15 mouse cellular contexts compared by ENCODE assay signal in genomic region chr9:15037704-15038103, GRCm38 (mm10). TPM values are rescaled to one million over a fixed set of nuclear protein-coding genes. Genes with fewer than 3 reads are reported as not detected.
A peak's percentile ranks its signal among the peaks of the same experiment; 100 is the strongest.
DNase-seq lines count a peak whose midpoint lies in the region; ATAC-seq lines count a peak whose summit lies in the region.
"Had no signal": no experiment of that assay in that cellular context is flagged by ENCODE, and none has a peak within 500 bp of the region (broad histone marks: within the 10 kb centered on the region; RNA-seq: fewer than 3 reads in every experiment).

No protein-coding gene starts in this region.

- H3K36me3 ChIP-seq in forebrain, embryonic 14.5 days (ENCODE audit: control insufficient read depth, insufficient read depth, low read length): no peaks in the 10 kb centered on the region
- H3K36me3 ChIP-seq in forebrain, embryonic 16.5 days (ENCODE audit: control insufficient read depth, insufficient read depth): no peaks in the 10 kb centered on the region
- H3K36me3 ChIP-seq in liver, embryonic 12.5 days: no peaks in the 10 kb centered on the region
- no peaks in the 10 kb centered on the region for H3K36me3 ChIP-seq in liver, embryonic 11.5 days (ENCODE audit: control insufficient read depth, insufficient read depth, low read length)
- H3K36me3 ChIP-seq in midbrain, embryonic 14.5 days (ENCODE audit: control insufficient read depth, insufficient read depth, low read length): 0 out of 2 replicates have a peak, but pooled peaks cover 6% of the 10 kb centered on the region
- H3K36me3 ChIP-seq: liver, embryonic 15.5 days had no signal

- H3K4me3 ChIP-seq in forebrain, embryonic 14.5 days (ENCODE audit: low read depth, low read length): no peak overlapping the region
- H3K4me3 ChIP-seq in forebrain, embryonic 16.5 days (replicated peaks; ENCODE audit: low read length): no peak overlapping the region
- no peak overlapping the region for H3K4me3 ChIP-seq in liver, embryonic 12.5 days
- H3K4me3 ChIP-seq in liver, embryonic 11.5 days (ENCODE audit: low read depth, low read length): no peak overlapping the region
- no peak overlapping the region for H3K4me3 ChIP-seq in midbrain, embryonic 14.5 days (replicated peaks; ENCODE audit: low read depth, low read length)
- H3K4me3 ChIP-seq: liver, embryonic 15.5 days; neural tube, embryonic 13.5 days had no signal

- H3K9ac ChIP-seq in forebrain, embryonic 14.5 days (ENCODE audit: low read length): no peak overlapping the region
- no peak overlapping the region for H3K9ac ChIP-seq in forebrain, embryonic 16.5 days (replicated peaks; ENCODE audit: low read depth, low read length)
- no peak overlapping the region for H3K9ac ChIP-seq in liver, embryonic 12.5 days
- H3K9ac ChIP-seq in liver, embryonic 11.5 days (ENCODE audit: low read depth, low read length): no peak overlapping the region
- H3K9ac ChIP-seq in midbrain, embryonic 14.5 days (replicated peaks; ENCODE audit: low read length): no peak overlapping the region
- H3K9ac ChIP-seq: liver, embryonic 15.5 days; neural tube, embryonic 13.5 days had no signal

- no peak overlapping the region for H3K4me2 ChIP-seq in forebrain, embryonic 14.5 days (ENCODE audit: low read length)
- H3K4me2 ChIP-seq in forebrain, embryonic 16.5 days (ENCODE audit: low read length): no peak overlapping the region
- H3K4me2 ChIP-seq in liver, embryonic 12.5 days: no peak overlapping the region
- H3K4me2 ChIP-seq in liver, embryonic 11.5 days: no peak overlapping the region
- no peak overlapping the region for H3K4me2 ChIP-seq in midbrain, embryonic 14.5 days (ENCODE audit: low read length)
- H3K4me2 ChIP-seq: heart, embryonic 11.5 days; liver, embryonic 15.5 days; neural tube, embryonic 13.5 days had no signal

- 63% methylated on average over 3 of the region's 3 CpGs for WGBS in forebrain, embryonic 14.5 days
- WGBS in forebrain, embryonic 16.5 days: 58% methylated on average over 3 of the region's 3 CpGs
- 40% methylated on average over 3 of the region's 3 CpGs for WGBS in liver, embryonic 12.5 days (ENCODE audit: insufficient replicate concordance)
- WGBS in liver, embryonic 11.5 days: 51% methylated on average over 3 of the region's 3 CpGs
- WGBS in midbrain, embryonic 14.5 days: 37% methylated on average over 3 of the region's 3 CpGs

- no peaks in the 10 kb centered on the region for H3K27me3 ChIP-seq in forebrain, embryonic 14.5 days (replicated peaks; ENCODE audit: control insufficient read depth, insufficient read depth, low read length)
- no peaks in the 10 kb centered on the region for H3K27me3 ChIP-seq in forebrain, embryonic 16.5 days (replicated peaks; ENCODE audit: control insufficient read depth, insufficient read depth, low read length)
- no peaks in the 10 kb centered on the region for H3K27me3 ChIP-seq in liver, embryonic 12.5 days (replicated peaks)
- no peaks in the 10 kb centered on the region for H3K27me3 ChIP-seq in liver, embryonic 11.5 days (replicated peaks; ENCODE audit: control insufficient read depth, insufficient read depth, low read length)
- no peaks in the 10 kb centered on the region for H3K27me3 ChIP-seq in midbrain, embryonic 14.5 days (ENCODE audit: control insufficient read depth, insufficient read depth, low read length)
- H3K27me3 ChIP-seq: liver, embryonic 15.5 days; neural tube, embryonic 13.5 days had no signal

- no peak for DNase-seq in forebrain, embryonic 14.5 days (ENCODE audit: low spot score)
- no peak for DNase-seq in liver, embryonic 11.5 days (ENCODE audit: low spot score)
- DNase-seq in midbrain, embryonic 14.5 days: no peak
- DNase-seq in layer of hippocampus, adult 11-12 months (ENCODE audit: low spot score): no peak
- DNase-seq in layer of hippocampus, postnatal 14 days (ENCODE audit: low spot score in 2 of 2): no peak
- DNase-seq: adrenal gland, postnatal 36 days; cerebellum, adult 11 months; kidney, postnatal 36 days; thymus, postnatal 36 days had no signal

- no peak overlapping the region for H3K27ac ChIP-seq in forebrain, embryonic 14.5 days (ENCODE audit: low read depth, low read length)
- no peak overlapping the region for H3K27ac ChIP-seq in forebrain, embryonic 16.5 days (ENCODE audit: low read length)
- no peak overlapping the region for H3K27ac ChIP-seq in liver, embryonic 12.5 days
- H3K27ac ChIP-seq in liver, embryonic 11.5 days (ENCODE audit: low read depth, low read length): no peak overlapping the region
- H3K27ac ChIP-seq in midbrain, embryonic 14.5 days (replicated peaks; ENCODE audit: low read depth, low read length): 0 out of 2 replicates have a peak overlapping the region, but pooled peaks have one; percentile 8
- H3K27ac ChIP-seq: liver, embryonic 15.5 days had no signal

- 0 out of 2 replicates have a peak, but pooled peaks have one; percentile 22 for ATAC-seq in forebrain, embryonic 14.5 days
- no peak for ATAC-seq in forebrain, embryonic 16.5 days
- ATAC-seq in liver, embryonic 12.5 days: 0 out of 2 replicates have a peak, but pooled peaks have one; percentile 52
- ATAC-seq in liver, embryonic 11.5 days (replicated peaks; ENCODE audit: low FRiP score): no peak
- peak; percentile 92 for ATAC-seq in common myeloid progenitor, adult 5-6 weeks (replicated peaks; ENCODE audit: low read depth, poor library complexity, severe bottlenecking)
- 0 out of 2 replicates have a peak, but pooled peaks have one; percentile 17 for ATAC-seq in midbrain, embryonic 14.5 days (ENCODE audit: low FRiP score, low TSS enrichment)

- no peaks in the 10 kb centered on the region for H3K9me3 ChIP-seq in forebrain, embryonic 14.5 days (replicated peaks; ENCODE audit: control insufficient read depth, low read length)
- no peaks in the 10 kb centered on the region for H3K9me3 ChIP-seq in forebrain, embryonic 16.5 days (ENCODE audit: control insufficient read depth, low read length)
- no peaks in the 10 kb centered on the region for H3K9me3 ChIP-seq in liver, embryonic 12.5 days (replicated peaks)
- H3K9me3 ChIP-seq in liver, embryonic 11.5 days (ENCODE audit: control insufficient read depth, low read length): no peaks in the 10 kb centered on the region
- H3K9me3 ChIP-seq in midbrain, embryonic 14.5 days (ENCODE audit: control insufficient read depth, low read length): no peaks in the 10 kb centered on the region
- H3K9me3 ChIP-seq: liver, embryonic 15.5 days; neural tube, embryonic 13.5 days had no signal

- peaks cover 4% of the 10 kb centered on the region; the same call in 1 of the 2 replicates for H3K4me1 ChIP-seq in forebrain, embryonic 14.5 days (ENCODE audit: control insufficient read depth, insufficient read depth, low read length)
- H3K4me1 ChIP-seq in forebrain, embryonic 16.5 days (replicated peaks; ENCODE audit: control insufficient read depth, insufficient read depth, low read length): peaks cover 16% of the 10 kb centered on the region
- no peaks in the 10 kb centered on the region for H3K4me1 ChIP-seq in liver, embryonic 12.5 days
- peaks cover 3% of the 10 kb centered on the region for H3K4me1 ChIP-seq in liver, embryonic 11.5 days (replicated peaks; ENCODE audit: control insufficient read depth, insufficient read depth, low read length)
- peaks cover 11% of the 10 kb centered on the region for H3K4me1 ChIP-seq in midbrain, embryonic 14.5 days (ENCODE audit: control insufficient read depth, insufficient read depth, low read length)

RNA-seq across cellular contexts. Expression of gene Panx1, which starts 7.6 kb away (rescaled TPM):
- polyA plus RNA-seq in forebrain, embryonic 14.5 days (2014; fragmentation: Nextera tagmentation; extraction: Ambion mirVana): 173 and 183 TPM in 2 replicates
- 136 and 138 TPM in 2 replicates for polyA plus RNA-seq in forebrain, embryonic 16.5 days (2015; fragmentation: Nextera tagmentation; extraction: Ambion mirVana)
- 13.1 and 14.1 TPM in 2 replicates for polyA plus RNA-seq in liver, embryonic 12.5 days (2016; fragmentation: Nextera tagmentation; extraction: Ambion mirVana)
- polyA plus RNA-seq in liver, embryonic 11.5 days (2014; fragmentation: Nextera tagmentation; extraction: Ambion mirVana): 24.0 and 24.8 TPM in 2 replicates
- 17.0 and 18.2 TPM in 2 replicates for total RNA-seq in common myeloid progenitor, adult 5-6 weeks (2017)
- polyA plus RNA-seq in midbrain, embryonic 14.5 days (2014; fragmentation: Nextera tagmentation; extraction: Ambion mirVana): 205 and 243 TPM in 2 replicates
- total RNA-seq in layer of hippocampus, postnatal 14 days (2021): 10 to 100 TPM; 42.4 to 48.1 TPM

Comparison
In these comparisons a context has a peak if more than half of its experiments do, and no peak if none do; other contexts are left out.
1. ATAC-seq: peak in forebrain, embryonic 14.5 days (single experiment), liver, embryonic 12.5 days (single experiment), common myeloid progenitor, adult 5-6 weeks (single experiment) and midbrain, embryonic 14.5 days (single experiment); none in forebrain, embryonic 16.5 days (single experiment) and liver, embryonic 11.5 days (single experiment).